Mouse (Mus musculus): ENCODE data around the gene Krtap6-1.
"Not testable (repeated sequence)": the region's sequence is repeated elsewhere in the genome, so short reads cannot be mapped to it uniquely, and the experiment has no call there.

Gene Krtap6-1

GRCm38 (mm10) chr16:89031399-89031798, at the start of gene Krtap6-1:
TSS of gene Krtap6-1 (plus strand) at chr16:89031699.
- not testable (repeated sequence) for DNase-seq

- DNase-seq = no peak
Observed at GRCm38 (mm10) chr16:89010659-89011058, 20.8 kb upstream of the Krtap6-1 start, which contains the start of gene Krtap22-2. TSS of gene Krtap22-2 (minus strand) at chr16:89010759.

DNA sequence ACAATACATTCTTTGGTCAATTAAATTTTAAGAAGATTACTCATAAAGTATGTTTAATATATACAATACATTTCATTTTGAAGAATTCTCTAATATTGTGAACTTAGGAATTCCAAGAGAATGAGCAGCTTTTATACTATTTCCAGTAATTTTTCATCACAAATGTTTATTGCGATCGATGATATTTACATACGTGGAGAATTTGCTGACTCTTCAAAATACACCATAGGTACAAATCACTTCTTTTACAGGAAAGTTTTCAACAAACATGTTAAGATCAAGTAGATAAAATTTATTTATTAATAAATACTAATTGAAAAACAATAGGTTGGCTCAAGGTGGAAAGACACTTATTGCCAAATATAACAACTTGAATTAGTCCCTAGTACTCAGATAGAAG, 17.5 kb upstream of the Krtap6-1 start:
- no peak for DNase-seq

- DNase-seq = not testable (repeated sequence)
Observed at GRCm38 (mm10) chr16:89014984-89015383, 16.5 kb upstream of the Krtap6-1 start, which contains the start of gene Gm10229. TSS of gene Gm10229 (plus strand) at chr16:89015284.

- DNase-seq = not testable (repeated sequence)
Observed at GRCm38 (mm10) chr16:89041372-89041771, 9.9 kb downstream of the Krtap6-1 start, which contains the start of gene Gm10228. TSS of gene Gm10228 (minus strand) at chr16:89041472.

GRCm38 (mm10) chr16:89047783-89048182, 16.3 kb downstream of the Krtap6-1 start, which contains the start of gene Krtap6-5:
TSS of gene Krtap6-5 (minus strand) at chr16:89047883.
- no peak for DNase-seq

- DNase-seq = not testable (repeated sequence)
Observed at GRCm38 (mm10) chr16:89063902-89064301, 32.4 kb downstream of the Krtap6-1 start, which contains the start of gene 1110025L11Rik. TSS of gene 1110025L11Rik (minus strand) at chr16:89064002.

- not testable (repeated sequence) for DNase-seq
Observed at GRCm38 (mm10) chr16:89071041-89071440, 39.5 kb downstream of the Krtap6-1 start.

All from thymus, adult 18-20 months (tissue).